Mouse (Mus musculus) adrenal gland, postnatal 36 days (tissue): ENCODE results near the gene Lman2l. TPM values are rescaled to one million over a fixed set of nuclear protein-coding genes. Genes with fewer than 3 reads are reported as not detected.

Experiments
- total RNA-seq, 2 experiments: library from RNA; stranded (reverse); gene quantifications; 2 replicates each; pipeline ENCODE4 v1.2.3; 2021

Lman2l gene
- total RNA-seq, 2 experiments from 2014 or later = 36.4 to 52.2 TPM

Other genes with a start within 250 kb of the Lman2l start
- 10 to 100 TPM; 47.5 to 53.3 TPM for gene Uggt1, start 200.6 kb downstream of the Lman2l start, total RNA-seq
- gene Neurl3, start 170.6 kb downstream of the Lman2l start, total RNA-seq = 1 to 10 TPM; 6.1 to 6.8 TPM
- 1 to 10 TPM; 4.2 to 6.9 TPM for gene Arid5a, start 137.5 kb downstream of the Lman2l start, total RNA-seq
- gene Kansl3, start 76.1 kb downstream of the Lman2l start, total RNA-seq = 100 to 1,000 TPM; 105 to 113 TPM
- gene Fer1l5, start 73.0 kb downstream of the Lman2l start, total RNA-seq = under 1 TPM; 0.16 to 0.20 TPM
- gene Cnnm4, start 26.3 kb upstream of the Lman2l start, total RNA-seq = 1 to 10 TPM; 3.9 to 4.9 TPM
- gene Cnnm3, start 66.6 kb upstream of the Lman2l start, total RNA-seq = 10 to 100 TPM; 21.5 to 34.2 TPM
- 1 to 10 TPM; 6.4 to 8.1 TPM for gene Ankrd23, start 91.6 kb upstream of the Lman2l start, total RNA-seq
- under 1 TPM in 1 of 2 experiments, not detected in 1; 0.49 TPM for gene Gm42417, start 94.2 kb upstream of the Lman2l start, total RNA-seq
- gene Ankrd39, start 102.2 kb upstream of the Lman2l start, total RNA-seq = 10 to 100 TPM; 11.3 to 12.6 TPM
- gene Sema4c, start 113.1 kb upstream of the Lman2l start, total RNA-seq = 10 to 100 TPM; 18.6 to 19.5 TPM
- gene Fam178b, start 237.9 kb upstream of the Lman2l start, total RNA-seq = under 1 TPM; 0.36 to 0.40 TPM
- gene Cox5b, start 246.2 kb upstream of the Lman2l start, total RNA-seq = 100 to 1,000 TPM; 841 to 851 TPM